Mouse (Mus musculus): Measurements from ENCODE around the gene Chn2. TPM values are rescaled to one million over a fixed set of nuclear protein-coding genes. Genes with fewer than 3 reads are reported as not detected.
"Not testable (repeated sequence)": the region's sequence is repeated elsewhere in the genome, so short reads cannot be mapped to it uniquely, and the experiment has no call there.

Gene Chn2
- polyA plus RNA-seq, 1 experiment from 2014 or later, result 31.9 TPM

- no peak overlapping the region for H3K9ac ChIP-seq
- H3K4me3 ChIP-seq, result no peak overlapping the region
- H3K4me2 ChIP-seq, result no peak overlapping the region
- H3K27ac ChIP-seq, result no peak overlapping the region
- WGBS, result 92% methylated on average over 4 of the region's 4 CpGs
- H3K27me3 ChIP-seq, result no peaks in the 10 kb centered on the region
- no peaks in the 10 kb centered on the region for H3K36me3 ChIP-seq (ENCODE audit: poor library complexity, severe bottlenecking)
- H3K9me3 ChIP-seq (replicated peaks), result no peaks in the 10 kb centered on the region
- no peak for ATAC-seq
- H3K4me1 ChIP-seq, result peaks cover 28% of the 10 kb centered on the region
Observed at GRCm38 (mm10) chr6:54165863-54166262, 126.5 kb downstream of the Chn2 start.

GRCm38 (mm10) chr6:54166991-54167546, 127.7 kb downstream of the Chn2 start:
- no peak overlapping the region; the same call in 1 of the 2 replicates for H3K9ac ChIP-seq
- no peaks in the 10 kb centered on the region for H3K27me3 ChIP-seq
- H3K4me1 ChIP-seq, result peaks cover 22% of the 10 kb centered on the region
- H3K9me3 ChIP-seq (replicated peaks), result no peaks in the 10 kb centered on the region
- WGBS, result 69% methylated on average over 7 of the region's 7 CpGs
- H3K36me3 ChIP-seq (ENCODE audit: poor library complexity, severe bottlenecking), result no peaks in the 10 kb centered on the region
- H3K4me3 ChIP-seq, result no peak overlapping the region
- H3K27ac ChIP-seq, result no peak overlapping the region
- ATAC-seq, result no peak
- no peak overlapping the region for H3K4me2 ChIP-seq

- ATAC-seq, result no peak
- 39% methylated on average over 11 of the region's 11 CpGs for WGBS
- Histone ChIP-seq H3K27me3 (no peaks in the 10 kb centered on the region), H3K4me2 (no peak overlapping the region), H3K9me3 (replicated peaks) (no peaks in the 10 kb centered on the region), H3K27ac (0 out of 2 replicates have a peak overlapping the region, but pooled peaks have one; percentile 26), H3K4me1 (peaks cover 15% of the 10 kb centered on the region), H3K36me3 (ENCODE audit: poor library complexity, severe bottlenecking) (no peaks in the 10 kb centered on the region), H3K9ac (no peak overlapping the region), H3K4me3 (no peak overlapping the region)
Observed at GRCm38 (mm10) chr6:54170286-54170894, 131.0 kb downstream of the Chn2 start.

- Histone ChIP-seq H3K36me3 (ENCODE audit: poor library complexity, severe bottlenecking) (no peaks in the 10 kb centered on the region), H3K9ac (no peak overlapping the region), H3K4me3 (no peak overlapping the region), H3K27me3 (no peaks in the 10 kb centered on the region), H3K4me1 (peaks cover 15% of the 10 kb centered on the region), H3K27ac (no peak overlapping the region; the same call in 1 of the 2 replicates), H3K9me3 (replicated peaks) (no peaks in the 10 kb centered on the region), H3K4me2 (no peak overlapping the region)
- ATAC-seq, result no peak
- WGBS, result 84% methylated on average over 6 of the region's 6 CpGs
Observed at GRCm38 (mm10) chr6:54171385-54171784, 132.0 kb downstream of the Chn2 start.

GRCm38 (mm10) chr6:54175473-54176215, 136.3 kb downstream of the Chn2 start:
- H3K4me3 ChIP-seq, result no peak overlapping the region
- no peak for ATAC-seq
- H3K9me3 ChIP-seq (replicated peaks), result no peaks in the 10 kb centered on the region
- H3K4me1 ChIP-seq, result peaks cover 3% of the 10 kb centered on the region; the same call in 1 of the 2 replicates
- no peak overlapping the region for H3K27ac ChIP-seq
- 81% methylated on average over 8 of the region's 8 CpGs for WGBS
- no peaks in the 10 kb centered on the region for H3K27me3 ChIP-seq
- no peak overlapping the region for H3K4me2 ChIP-seq
- H3K9ac ChIP-seq, result no peak overlapping the region
- no peaks in the 10 kb centered on the region for H3K36me3 ChIP-seq (ENCODE audit: poor library complexity, severe bottlenecking)

GRCm38 (mm10) chr6:54177081-54177480, 137.7 kb downstream of the Chn2 start:
- H3K27me3 ChIP-seq; H3K27ac ChIP-seq; H3K36me3 ChIP-seq (ENCODE audit: poor library complexity, severe bottlenecking); H3K9me3 ChIP-seq (replicated peaks); H3K4me1 ChIP-seq; H3K4me2 ChIP-seq; ATAC-seq; H3K4me3 ChIP-seq; H3K9ac ChIP-seq: not testable (repeated sequence)
- 94% methylated on average over 6 of the region's 6 CpGs for WGBS

GRCm38 (mm10) chr6:54179056-54179873, 139.9 kb downstream of the Chn2 start:
- no peak overlapping the region for H3K4me2 ChIP-seq

GRCm38 (mm10) chr6:54179874-54180212, 140.5 kb downstream of the Chn2 start:
- no peak overlapping the region for H3K9ac ChIP-seq
- no peaks in the 10 kb centered on the region for H3K9me3 ChIP-seq (replicated peaks)
- ATAC-seq, result no peak
- H3K27ac ChIP-seq, result no peak overlapping the region
- no peak overlapping the region for H3K4me3 ChIP-seq
- H3K4me1 ChIP-seq, result peaks cover 13% of the 10 kb centered on the region
- no peaks in the 10 kb centered on the region for H3K36me3 ChIP-seq (ENCODE audit: poor library complexity, severe bottlenecking)
- 93% methylated on average over 6 of the region's 6 CpGs for WGBS
- H3K4me2 ChIP-seq, result no peak overlapping the region
- H3K27me3 ChIP-seq, result no peaks in the 10 kb centered on the region

More at GRCm38 (mm10) chr6:54179056-54179873, 139.9 kb downstream of the Chn2 start:
- no peak for ATAC-seq
- Histone ChIP-seq H3K27ac (no peak overlapping the region), H3K9me3 (replicated peaks) (no peaks in the 10 kb centered on the region), H3K4me3 (no peak overlapping the region), H3K4me1 (peaks cover 9% of the 10 kb centered on the region), H3K9ac (no peak overlapping the region), H3K27me3 (no peaks in the 10 kb centered on the region), H3K36me3 (ENCODE audit: poor library complexity, severe bottlenecking) (no peaks in the 10 kb centered on the region)
- 93% methylated on average over 1 of the region's 1 CpGs for WGBS

GRCm38 (mm10) chr6:54183825-54184578, 144.6 kb downstream of the Chn2 start:
- Histone ChIP-seq H3K27ac (peak overlapping the region; percentile 70), H3K4me1 (peaks cover 13% of the 10 kb centered on the region), H3K9me3 (replicated peaks) (no peaks in the 10 kb centered on the region), H3K9ac (no peak overlapping the region; the same call in 1 of the 2 replicates), H3K36me3 (ENCODE audit: poor library complexity, severe bottlenecking) (no peaks in the 10 kb centered on the region), H3K27me3 (no peaks in the 10 kb centered on the region), H3K4me2 (no peak overlapping the region), H3K4me3 (no peak overlapping the region)
- 57% methylated on average over 14 of the region's 14 CpGs for WGBS
- peak; percentile 48; the same call in 1 of the 2 replicates for ATAC-seq

- no peak overlapping the region for H3K4me2 ChIP-seq
- H3K27me3 ChIP-seq, result no peaks in the 10 kb centered on the region
- H3K4me1 ChIP-seq, result peaks cover 13% of the 10 kb centered on the region
- peak; percentile 30; the same call in 1 of the 2 replicates for ATAC-seq
- WGBS, result 30% methylated on average over 7 of the region's 7 CpGs
- no peak overlapping the region for H3K9ac ChIP-seq
- peak overlapping the region; percentile 45 for H3K27ac ChIP-seq
- H3K4me3 ChIP-seq, result no peak overlapping the region
- no peaks in the 10 kb centered on the region for H3K9me3 ChIP-seq (replicated peaks)
- H3K36me3 ChIP-seq (ENCODE audit: poor library complexity, severe bottlenecking), result no peaks in the 10 kb centered on the region
Observed at GRCm38 (mm10) chr6:54193631-54194305, 154.4 kb downstream of the Chn2 start.

GRCm38 (mm10) chr6:54197821-54198412, 158.6 kb downstream of the Chn2 start:
- no peaks in the 10 kb centered on the region for H3K9me3 ChIP-seq (replicated peaks)
- no peaks in the 10 kb centered on the region for H3K36me3 ChIP-seq (ENCODE audit: poor library complexity, severe bottlenecking)
- WGBS, result 89% methylated on average over 5 of the region's 5 CpGs
- no peak for ATAC-seq
- H3K9ac ChIP-seq, result no peak overlapping the region
- peaks cover 19% of the 10 kb centered on the region for H3K4me1 ChIP-seq
- H3K4me2 ChIP-seq, result no peak overlapping the region
- no peaks in the 10 kb centered on the region for H3K27me3 ChIP-seq
- H3K4me3 ChIP-seq, result no peak overlapping the region
- H3K27ac ChIP-seq, result no peak overlapping the region

All from forebrain, embryonic 13.5 days (tissue).